Mouse (Mus musculus): ENCODE results near the gene Nbea. TPM values are rescaled to one million over a fixed set of nuclear protein-coding genes. Genes with fewer than 3 reads are reported as not detected.

Nbea gene
- polyA plus RNA-seq, 1 experiment from 2014 or later, result 8.9 TPM

DNA sequence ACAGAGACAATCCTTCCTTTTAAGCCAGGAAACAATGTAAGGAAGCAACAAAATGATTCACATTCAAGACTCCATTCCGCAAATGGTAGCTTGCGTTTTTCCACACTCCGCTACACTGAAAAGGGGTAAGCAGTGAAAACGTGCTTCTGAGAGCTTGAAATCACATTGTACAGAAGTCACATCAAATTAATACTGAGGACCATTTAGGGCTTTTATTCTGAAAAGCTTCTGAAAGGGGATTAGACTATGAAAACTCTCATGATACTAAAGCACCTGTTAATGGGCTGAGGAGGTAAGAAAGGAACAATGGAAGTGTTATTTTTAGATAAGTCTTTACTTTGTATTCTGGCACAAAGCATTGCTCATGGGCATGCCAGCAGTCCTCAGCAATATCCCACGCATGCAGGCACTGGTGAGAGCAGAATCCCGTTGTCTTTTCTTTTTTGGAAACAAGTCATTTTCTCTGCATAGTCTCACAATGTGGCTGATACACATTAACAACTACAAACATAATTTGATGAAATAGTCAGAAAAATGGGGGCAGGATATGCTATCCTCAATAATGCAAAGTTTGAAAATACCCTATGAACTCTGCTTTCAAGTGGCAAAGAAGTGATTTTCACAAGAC lies 428.4 kb downstream of the Nbea start:
- no peak overlapping the region for H3K27ac ChIP-seq
- no peaks in the 10 kb centered on the region for H3K9me3 ChIP-seq
- H3K27me3 ChIP-seq (replicated peaks), result no peaks in the 10 kb centered on the region
- no peaks in the 10 kb centered on the region for H3K36me3 ChIP-seq
- H3K4me3 ChIP-seq (replicated peaks), result no peak overlapping the region
- H3K9ac ChIP-seq, result no peak overlapping the region
- H3K4me1 ChIP-seq, result no peaks in the 10 kb centered on the region
- ATAC-seq (ENCODE audit: insufficient read depth, low FRiP score, low read depth), result no peak
- WGBS, result 75% methylated on average over 6 of the region's 6 CpGs
- H3K4me2 ChIP-seq, result no peak overlapping the region

DNA sequence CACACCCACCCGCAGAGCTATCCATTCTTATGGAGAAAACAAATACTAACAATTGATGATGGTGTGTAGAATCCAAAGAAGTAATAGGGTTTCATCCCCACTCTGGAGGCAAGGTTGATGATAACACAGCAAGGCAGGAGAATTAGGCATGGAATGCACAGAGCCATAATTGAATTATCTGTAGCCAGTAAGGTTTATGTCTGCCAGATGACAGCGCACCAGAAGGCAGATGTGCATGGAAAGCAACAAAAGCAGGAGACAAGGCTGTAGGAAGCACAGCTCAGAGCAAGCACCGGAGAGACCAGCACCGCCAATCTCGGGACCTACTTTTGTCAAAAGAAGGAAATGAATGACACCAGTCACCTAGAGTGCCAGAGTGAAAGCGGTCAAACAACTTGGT lies 429.6 kb downstream of the Nbea start:
- Histone ChIP-seq H3K4me1 (no peaks in the 10 kb centered on the region), H3K4me3 (replicated peaks) (no peak overlapping the region)
- 87% methylated on average over 6 of the region's 6 CpGs for WGBS

DNA sequence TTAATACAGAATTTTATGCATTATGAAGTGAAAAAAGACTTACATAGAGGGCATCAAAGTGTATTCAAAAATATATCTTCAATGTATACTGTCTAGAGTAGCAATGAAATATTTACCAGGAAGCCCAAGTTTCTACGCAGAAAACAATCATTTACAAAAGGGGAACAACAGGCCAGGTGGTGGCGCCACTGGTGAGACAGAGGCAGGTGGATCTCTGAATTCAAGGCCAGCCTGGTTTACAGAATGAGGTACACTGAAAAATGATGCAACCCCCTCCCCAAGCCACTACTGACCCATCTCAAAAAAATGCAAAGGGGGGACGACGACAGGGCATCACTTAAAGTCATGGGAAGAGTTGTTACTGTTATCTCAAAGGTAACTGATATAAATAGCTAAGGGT lies 430.9 kb downstream of the Nbea start:
- no peaks in the 10 kb centered on the region for H3K36me3 ChIP-seq
- no peaks in the 10 kb centered on the region for H3K9me3 ChIP-seq
- no peak overlapping the region for H3K4me2 ChIP-seq
- no peak overlapping the region for H3K4me3 ChIP-seq (replicated peaks)
- no peaks in the 10 kb centered on the region for H3K27me3 ChIP-seq (replicated peaks)
- no peaks in the 10 kb centered on the region for H3K4me1 ChIP-seq
- no peak overlapping the region for H3K9ac ChIP-seq
- WGBS, result 78% methylated on average over 4 of the region's 4 CpGs
- no peak overlapping the region for H3K27ac ChIP-seq
- ATAC-seq (ENCODE audit: insufficient read depth, low FRiP score, low read depth), result no peak

More for the DNA sequence above, 429.6 kb downstream of the Nbea start:
- Histone ChIP-seq H3K27ac (no peak overlapping the region), H3K36me3 (no peaks in the 10 kb centered on the region), H3K9me3 (no peaks in the 10 kb centered on the region), H3K27me3 (replicated peaks) (no peaks in the 10 kb centered on the region), H3K9ac (no peak overlapping the region), H3K4me2 (no peak overlapping the region)
- no peak for ATAC-seq (ENCODE audit: insufficient read depth, low FRiP score, low read depth)

DNA sequence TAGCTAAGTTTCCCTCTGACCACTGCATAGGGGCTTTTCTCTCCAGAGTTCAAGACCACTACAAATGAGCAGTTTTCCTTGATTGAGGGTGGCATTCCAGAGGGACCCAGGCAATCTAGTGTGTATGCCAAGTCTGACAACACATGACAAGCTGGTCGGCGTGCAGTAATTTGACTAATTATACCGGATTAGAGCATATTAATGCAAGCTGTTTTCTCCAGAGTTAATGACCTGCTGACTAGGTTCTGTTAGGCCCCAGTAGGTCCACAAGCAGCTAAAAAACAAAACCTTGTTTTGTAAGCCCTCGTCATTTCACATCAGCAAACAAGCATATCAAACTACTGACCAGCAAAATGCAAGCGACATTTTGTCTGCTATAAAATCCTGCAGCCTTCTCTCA lies 432.1 kb downstream of the Nbea start:
- Histone ChIP-seq H3K9ac (no peak overlapping the region), H3K4me3 (replicated peaks) (no peak overlapping the region), H3K27me3 (replicated peaks) (no peaks in the 10 kb centered on the region), H3K9me3 (no peaks in the 10 kb centered on the region), H3K36me3 (no peaks in the 10 kb centered on the region), H3K4me2 (no peak overlapping the region), H3K27ac (no peak overlapping the region), H3K4me1 (no peaks in the 10 kb centered on the region)
- 73% methylated on average over 5 of the region's 5 CpGs for WGBS
- ATAC-seq (ENCODE audit: insufficient read depth, low FRiP score, low read depth), result no peak

DNA sequence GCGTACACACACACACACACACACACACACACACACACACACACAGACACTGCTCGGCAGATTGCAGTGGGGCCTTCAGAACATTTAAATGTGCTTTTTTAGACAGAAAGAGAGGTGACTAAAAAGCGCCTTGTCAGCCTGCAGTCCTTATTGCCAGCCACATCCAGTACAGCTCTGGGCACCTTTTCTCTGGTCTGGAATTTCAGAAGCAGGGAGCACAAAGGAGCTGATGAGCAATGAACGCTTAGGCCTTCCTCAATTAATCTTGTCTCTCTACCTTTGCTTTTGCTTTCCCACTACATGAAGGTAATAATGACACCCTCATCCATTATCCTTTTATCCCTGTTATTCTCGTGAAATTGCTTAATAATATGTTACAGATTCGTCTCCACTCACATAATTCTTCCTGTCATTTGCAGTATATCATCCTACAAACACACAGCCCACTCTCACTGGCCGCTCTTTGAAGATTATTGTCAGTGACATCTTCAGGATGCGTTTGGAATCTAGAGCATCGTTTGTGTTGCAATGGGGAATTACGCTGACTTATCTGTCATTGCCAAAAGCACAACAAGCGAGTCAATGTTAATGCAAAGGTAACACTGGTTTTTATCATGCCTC lies 432.9 kb downstream of the Nbea start:
- Histone ChIP-seq H3K4me3 (replicated peaks) (no peak overlapping the region), H3K36me3 (no peaks in the 10 kb centered on the region)
- 65% methylated on average over 11 of the region's 11 CpGs for WGBS

DNA sequence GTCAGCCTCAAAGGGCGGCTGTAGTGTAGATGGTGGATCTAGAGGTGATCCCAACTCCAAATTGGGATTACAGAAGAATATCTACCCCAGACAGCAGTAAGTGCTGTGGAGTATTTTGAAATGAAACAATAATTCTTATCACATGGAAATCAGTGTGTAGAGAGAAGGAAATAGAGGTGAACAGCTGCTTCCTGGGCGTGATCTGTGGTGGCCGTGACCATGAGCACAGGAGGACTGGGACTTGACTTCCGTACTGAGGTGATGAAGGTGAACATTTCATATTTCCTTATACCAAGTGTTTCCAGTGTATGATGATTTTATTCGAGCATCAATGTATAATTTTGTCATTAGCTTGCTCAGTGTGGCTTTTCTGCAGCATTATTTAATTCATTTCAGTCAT lies 439.6 kb downstream of the Nbea start:
- 77% methylated on average over 5 of the region's 5 CpGs for WGBS
- ATAC-seq (ENCODE audit: insufficient read depth, low FRiP score, low read depth), result no peak
- no peaks in the 10 kb centered on the region for H3K9me3 ChIP-seq

More for the DNA sequence above, 432.9 kb downstream of the Nbea start:
- ATAC-seq (ENCODE audit: insufficient read depth, low FRiP score, low read depth), result no peak
- Histone ChIP-seq H3K4me1 (no peaks in the 10 kb centered on the region), H3K4me2 (no peak overlapping the region), H3K27me3 (replicated peaks) (no peaks in the 10 kb centered on the region), H3K27ac (no peak overlapping the region), H3K9me3 (no peaks in the 10 kb centered on the region), H3K9ac (no peak overlapping the region)

DNA sequence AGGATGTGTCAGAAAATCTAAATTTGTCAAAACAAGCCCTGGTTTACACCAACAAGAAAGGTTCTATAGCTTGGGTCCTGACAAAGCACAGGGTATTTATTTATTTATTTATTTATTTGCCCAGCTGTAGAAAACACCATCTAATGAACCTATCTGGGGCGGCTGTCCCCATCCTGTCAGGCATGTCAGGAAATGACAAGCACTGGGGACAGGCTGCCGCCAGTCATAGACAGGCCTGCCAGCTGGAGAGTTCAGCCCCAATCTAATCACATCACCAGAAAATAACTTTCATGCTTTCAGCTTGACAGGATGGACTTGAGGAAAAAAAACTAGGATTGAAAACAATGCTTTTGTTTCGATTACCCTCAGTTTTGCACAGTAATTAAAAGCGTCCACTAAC lies 440.8 kb downstream of the Nbea start:
- Histone ChIP-seq H3K9ac (no peak overlapping the region), H3K4me2 (no peak overlapping the region), H3K27ac (no peak overlapping the region), H3K4me1 (no peaks in the 10 kb centered on the region), H3K27me3 (replicated peaks) (no peaks in the 10 kb centered on the region), H3K36me3 (no peaks in the 10 kb centered on the region), H3K4me3 (replicated peaks) (no peak overlapping the region), H3K9me3 (no peaks in the 10 kb centered on the region)
- 80% methylated on average over 4 of the region's 4 CpGs for WGBS
- no peak for ATAC-seq (ENCODE audit: insufficient read depth, low FRiP score, low read depth)

More for the DNA sequence above, 439.6 kb downstream of the Nbea start:
- no peak overlapping the region for H3K4me3 ChIP-seq (replicated peaks)
- no peak overlapping the region for H3K4me2 ChIP-seq
- no peaks in the 10 kb centered on the region for H3K36me3 ChIP-seq
- no peak overlapping the region for H3K9ac ChIP-seq
- H3K27me3 ChIP-seq (replicated peaks), result no peaks in the 10 kb centered on the region
- no peak overlapping the region for H3K27ac ChIP-seq
- H3K4me1 ChIP-seq, result no peaks in the 10 kb centered on the region

DNA sequence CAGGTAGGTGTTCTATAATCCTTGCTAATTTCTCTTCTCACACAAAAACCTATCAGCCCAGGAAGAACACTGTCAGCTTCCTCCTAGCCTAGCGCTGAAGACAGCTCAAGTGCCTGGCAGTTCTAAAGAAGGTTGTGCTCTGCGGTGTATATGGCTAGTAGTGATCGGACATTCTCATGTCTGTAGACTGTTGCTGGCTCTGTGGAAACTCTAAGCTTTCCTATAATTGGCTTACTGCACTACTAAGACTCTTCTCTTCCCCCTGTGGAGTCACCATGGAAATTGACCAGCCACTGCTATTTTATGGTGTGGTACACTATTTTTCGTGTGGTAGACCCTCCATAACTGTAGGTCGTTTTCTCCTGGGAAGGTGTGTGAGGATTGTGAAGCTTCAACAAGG lies 441.3 kb downstream of the Nbea start:
- Histone ChIP-seq H3K9ac (no peak overlapping the region), H3K4me3 (replicated peaks) (no peak overlapping the region), H3K27me3 (replicated peaks) (no peaks in the 10 kb centered on the region), H3K27ac (no peak overlapping the region), H3K4me1 (no peaks in the 10 kb centered on the region), H3K36me3 (no peaks in the 10 kb centered on the region), H3K4me2 (no peak overlapping the region), H3K9me3 (no peaks in the 10 kb centered on the region)
- no peak for ATAC-seq (ENCODE audit: insufficient read depth, low FRiP score, low read depth)
- WGBS, result 87% methylated on average over 5 of the region's 5 CpGs

DNA sequence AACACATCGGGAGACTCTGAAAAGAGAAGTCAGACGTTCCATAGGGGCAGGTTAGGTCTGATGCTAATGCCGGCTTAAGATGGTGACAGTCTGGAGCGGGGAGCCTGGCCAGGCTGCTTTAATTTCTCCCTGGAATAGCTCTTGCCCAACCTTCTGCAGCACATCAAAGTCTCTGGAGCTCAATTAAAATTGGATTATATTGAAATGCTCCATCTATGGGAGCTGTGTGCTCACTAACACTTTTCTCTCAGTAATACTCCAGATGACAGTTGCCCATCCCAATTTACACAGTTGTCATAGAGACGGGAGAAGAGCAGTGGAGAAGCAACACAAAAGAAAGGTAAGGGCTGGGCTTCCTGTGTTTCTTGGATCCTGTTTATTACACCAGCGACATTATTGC lies 442.1 kb downstream of the Nbea start:
- no peak overlapping the region for H3K4me3 ChIP-seq (replicated peaks)
- no peak overlapping the region for H3K4me2 ChIP-seq
- WGBS, result 67% methylated on average over 6 of the region's 6 CpGs
- H3K27ac ChIP-seq, result no peak overlapping the region
- H3K9me3 ChIP-seq, result no peaks in the 10 kb centered on the region
- H3K27me3 ChIP-seq (replicated peaks), result no peaks in the 10 kb centered on the region
- H3K36me3 ChIP-seq, result no peaks in the 10 kb centered on the region
- H3K9ac ChIP-seq, result no peak overlapping the region
- ATAC-seq (ENCODE audit: insufficient read depth, low FRiP score, low read depth), result no peak
- H3K4me1 ChIP-seq, result no peaks in the 10 kb centered on the region

DNA sequence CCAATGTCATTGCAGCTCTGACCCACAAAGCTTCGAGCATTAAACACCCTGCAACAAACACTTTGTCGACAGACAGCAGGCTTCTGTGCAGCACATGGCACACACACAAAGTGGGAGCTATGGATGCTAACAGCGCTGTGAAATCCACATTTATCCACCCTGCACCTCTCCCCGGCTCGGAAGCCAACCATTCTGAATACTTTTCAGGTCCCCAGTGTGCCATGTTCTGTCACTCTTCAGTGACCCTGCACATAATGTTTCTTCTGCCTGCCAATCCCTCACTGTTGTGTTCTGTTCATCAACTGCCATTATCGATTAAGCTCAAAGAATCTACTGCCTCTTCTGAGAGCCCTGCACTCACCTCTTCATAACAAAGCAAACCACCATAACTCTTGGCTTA lies 449.8 kb downstream of the Nbea start:
- H3K27ac ChIP-seq, result no peak overlapping the region
- no peak overlapping the region for H3K4me2 ChIP-seq
- H3K36me3 ChIP-seq, result no peaks in the 10 kb centered on the region
- no peaks in the 10 kb centered on the region for H3K9me3 ChIP-seq
- H3K4me3 ChIP-seq (replicated peaks), result no peak overlapping the region
- no peaks in the 10 kb centered on the region for H3K4me1 ChIP-seq
- no peak for ATAC-seq (ENCODE audit: insufficient read depth, low FRiP score, low read depth)
- WGBS, result 81% methylated on average over 6 of the region's 6 CpGs
- H3K27me3 ChIP-seq (replicated peaks), result no peaks in the 10 kb centered on the region
- H3K9ac ChIP-seq, result no peak overlapping the region

DNA sequence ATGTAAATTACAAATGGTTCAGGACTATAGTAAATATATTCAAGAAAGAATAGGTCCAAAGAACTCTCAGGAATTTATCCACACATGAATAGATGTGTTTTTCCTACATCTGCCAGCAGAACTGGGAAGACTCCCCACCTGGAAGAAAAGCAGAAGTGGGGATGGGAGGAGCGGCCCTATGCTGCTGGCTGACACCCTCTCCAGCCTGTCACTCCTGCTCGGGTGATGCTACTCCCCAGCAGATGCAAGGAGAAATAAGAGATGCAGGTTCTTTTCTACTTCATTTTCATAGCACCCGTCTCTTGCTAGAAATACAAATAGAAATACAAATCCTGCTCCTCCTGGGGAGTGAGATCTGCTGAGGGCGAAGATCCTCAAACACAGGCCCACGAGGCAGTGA lies 453.0 kb downstream of the Nbea start:
- H3K4me2 ChIP-seq, result no peak overlapping the region
- WGBS, result 69% methylated on average over 5 of the region's 5 CpGs
- no peak overlapping the region for H3K27ac ChIP-seq
- ATAC-seq (ENCODE audit: insufficient read depth, low FRiP score, low read depth), result no peak
- no peak overlapping the region for H3K9ac ChIP-seq
- H3K4me3 ChIP-seq (replicated peaks), result no peak overlapping the region
- no peaks in the 10 kb centered on the region for H3K36me3 ChIP-seq
- H3K27me3 ChIP-seq (replicated peaks), result no peaks in the 10 kb centered on the region
- H3K9me3 ChIP-seq, result no peaks in the 10 kb centered on the region
- H3K4me1 ChIP-seq, result no peaks in the 10 kb centered on the region

DNA sequence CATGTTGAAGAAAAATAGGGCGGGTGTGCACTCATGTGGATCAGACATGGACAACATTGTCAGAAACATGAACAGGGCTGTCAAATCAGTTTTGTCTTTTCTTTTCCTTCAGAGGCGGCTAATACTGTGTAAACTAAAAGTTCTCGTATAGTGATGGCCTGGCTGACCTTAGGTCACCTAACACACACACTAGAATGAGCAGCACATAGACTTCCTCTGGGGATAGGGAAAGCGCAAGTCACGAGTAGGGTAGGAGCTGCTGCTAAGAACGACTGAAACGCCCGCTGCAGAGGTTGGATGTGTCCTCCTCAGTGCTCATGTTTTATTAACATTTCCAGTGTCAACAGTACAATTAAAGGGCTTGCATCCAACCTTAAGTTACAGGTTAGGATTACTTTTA lies 453.4 kb downstream of the Nbea start:
- Histone ChIP-seq H3K9ac (no peak overlapping the region), H3K9me3 (no peaks in the 10 kb centered on the region), H3K27ac (no peak overlapping the region), H3K4me1 (no peaks in the 10 kb centered on the region), H3K4me2 (no peak overlapping the region), H3K27me3 (replicated peaks) (no peaks in the 10 kb centered on the region), H3K36me3 (no peaks in the 10 kb centered on the region), H3K4me3 (replicated peaks) (no peak overlapping the region)
- 53% methylated on average over 8 of the region's 8 CpGs for WGBS
- ATAC-seq (ENCODE audit: insufficient read depth, low FRiP score, low read depth), result no peak

DNA sequence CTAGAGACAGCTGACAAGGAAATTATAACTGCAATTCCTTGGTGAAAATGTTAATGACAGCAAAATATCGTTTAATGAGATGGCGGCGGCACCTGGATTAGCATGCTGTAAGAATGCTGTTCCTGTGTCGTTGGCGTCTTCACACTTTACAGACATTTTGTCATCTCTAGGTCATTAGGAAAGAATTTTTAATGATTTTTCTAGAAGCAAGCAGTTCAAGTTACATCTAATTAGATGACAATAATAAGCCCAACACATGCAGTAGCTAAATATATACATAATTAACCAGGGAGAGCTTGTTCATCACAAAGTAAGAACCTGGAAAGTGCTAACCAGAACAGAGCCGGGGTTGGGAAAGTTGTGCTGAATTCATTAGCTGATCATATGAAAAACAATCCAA lies 469.2 kb downstream of the Nbea start:
- Histone ChIP-seq H3K4me3 (replicated peaks) (no peak overlapping the region), H3K36me3 (no peaks in the 10 kb centered on the region), H3K4me1 (no peaks in the 10 kb centered on the region), H3K9ac (no peak overlapping the region), H3K27me3 (replicated peaks) (no peaks in the 10 kb centered on the region), H3K27ac (no peak overlapping the region), H3K9me3 (no peaks in the 10 kb centered on the region), H3K4me2 (no peak overlapping the region)
- no peak for ATAC-seq (ENCODE audit: insufficient read depth, low FRiP score, low read depth)
- 91% methylated on average over 6 of the region's 6 CpGs for WGBS

All from stomach, embryonic 15.5 days (tissue).